Mouse (Mus musculus) spleen, adult 18-20 months (tissue): ENCODE results near the gene Hacd2.
A peak's percentile ranks its signal among the peaks of the same experiment; 100 is the strongest.

Experiments
- DNase-seq, 2 experiments: peaks; one replicate each; pipeline ENCODE4 v3.0.0; 2022; ENCODE audit warnings: mixed read lengths in 2 of 2

Gene Hacd2

GRCm38 (mm10) chr16:35055861-35056260 is 33.6 kb downstream of the Hacd2 start:
- no peak for DNase-seq

GRCm38 (mm10) chr16:35056306-35056705 is 34.1 kb downstream of the Hacd2 start:
- DNase-seq, result no peak

GRCm38 (mm10) chr16:35056786-35057185 is 34.6 kb downstream of the Hacd2 start:
- no peak for DNase-seq

GRCm38 (mm10) chr16:35061017-35061416 is 38.8 kb downstream of the Hacd2 start:
- no peak for DNase-seq

- DNase-seq, result no peak
Measured at GRCm38 (mm10) chr16:35065724-35066123, 43.5 kb downstream of the Hacd2 start.

- DNase-seq, result no peak
Measured at GRCm38 (mm10) chr16:35067095-35067494, 44.9 kb downstream of the Hacd2 start.

- DNase-seq, result no peak
Measured at GRCm38 (mm10) chr16:35067631-35068030, 45.4 kb downstream of the Hacd2 start.

- no peak for DNase-seq
Measured at GRCm38 (mm10) chr16:35068886-35069285, 46.7 kb downstream of the Hacd2 start.

GRCm38 (mm10) chr16:35074436-35074835 is 52.2 kb downstream of the Hacd2 start:
- no peak for DNase-seq

GRCm38 (mm10) chr16:35075643-35076042 is 53.4 kb downstream of the Hacd2 start:
- DNase-seq, result no peak

- no peak for DNase-seq
Measured at GRCm38 (mm10) chr16:35093500-35093899, 71.3 kb downstream of the Hacd2 start.

- no peak for DNase-seq
Measured at GRCm38 (mm10) chr16:35097870-35098530, 75.8 kb downstream of the Hacd2 start.

- no peak for DNase-seq
Measured at GRCm38 (mm10) chr16:35101751-35102420, 79.7 kb downstream of the Hacd2 start.

- no peak for DNase-seq
Measured at GRCm38 (mm10) chr16:35102866-35103620, 80.8 kb downstream of the Hacd2 start.

- no peak for DNase-seq
Measured at GRCm38 (mm10) chr16:35107985-35108384, 85.8 kb downstream of the Hacd2 start.

GRCm38 (mm10) chr16:35109156-35109555 is 86.9 kb downstream of the Hacd2 start:
- no peak for DNase-seq

GRCm38 (mm10) chr16:35109656-35110291 is 87.5 kb downstream of the Hacd2 start:
- no peak for DNase-seq

GRCm38 (mm10) chr16:35110410-35111142 is 88.3 kb downstream of the Hacd2 start:
- peak; percentile 30 to 69 for DNase-seq

- no peak for DNase-seq
Measured at GRCm38 (mm10) chr16:35111143-35111620, 89.0 kb downstream of the Hacd2 start.

- DNase-seq, result no peak
Measured at GRCm38 (mm10) chr16:35113496-35113895, 91.3 kb downstream of the Hacd2 start.

- DNase-seq, result no peak
Measured at GRCm38 (mm10) chr16:35116328-35116956, 94.2 kb downstream of the Hacd2 start.

GRCm38 (mm10) chr16:35117436-35117835 is 95.2 kb downstream of the Hacd2 start:
- no peak for DNase-seq
